8 mouse cellular contexts compared by ENCODE assay signal in the genomic region with DNA sequence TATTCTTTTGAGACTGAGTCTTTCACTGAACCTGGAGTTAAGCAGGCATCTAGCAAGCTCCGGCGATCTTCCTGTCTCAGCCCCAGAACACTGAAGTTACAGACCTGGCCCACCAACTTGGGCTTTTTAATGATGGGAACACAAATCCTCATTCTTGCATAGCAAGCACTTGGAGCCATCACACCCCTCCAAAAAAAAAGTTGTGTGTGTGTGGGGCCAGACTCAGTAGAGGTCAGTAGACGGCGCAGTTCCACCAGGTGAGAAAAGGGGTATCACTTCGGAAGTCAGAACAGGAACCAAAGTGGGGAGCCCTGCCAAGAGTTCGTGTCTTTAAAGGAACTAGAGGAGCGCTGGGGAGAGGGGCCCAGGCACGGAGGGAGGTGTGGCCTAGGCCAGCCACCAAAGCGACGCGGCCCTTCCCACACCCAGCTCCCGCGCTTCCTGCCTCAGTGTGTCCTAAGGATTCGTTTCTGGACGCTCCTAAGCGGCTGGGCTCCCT. TPM values are rescaled to one million over a fixed set of nuclear protein-coding genes. Genes with fewer than 3 reads are reported as not detected.
DNase-seq lines count a peak whose midpoint lies in the region; ATAC-seq and TF ChIP-seq lines count a peak whose summit lies in the region.

No protein-coding gene starts in this region.

- DNase-seq in heart, postnatal 25 days (ENCODE audit: low spot score), result no peak
- DNase-seq in ES-E14 (ENCODE audit: low read depth, low spot score) (no peak), MN1 (ENCODE audit: low spot score) (no peak)
- no peak for DNase-seq in hindbrain, embryonic 11.5 days (ENCODE audit: low spot score)
- no peak for DNase-seq in B cell, adult 2 months
- no peak for DNase-seq in layer of hippocampus, adult 8-10 months (ENCODE audit: low spot score in 2 of 2)

- H3K9me3 ChIP-seq in heart, embryonic 11.5 days (replicated peaks; ENCODE audit: control insufficient read depth, low read length), result no peaks in the 10 kb centered on the region
- H3K9me3 ChIP-seq in ES-E14 (ENCODE audit: control insufficient read depth, insufficient read depth, low read depth, low read length), result no peaks in the 10 kb centered on the region
- H3K9me3 ChIP-seq in hindbrain, embryonic 11.5 days (ENCODE audit: control insufficient read depth, low read length), result no peaks in the 10 kb centered on the region

- H3K9ac ChIP-seq in heart, embryonic 11.5 days (ENCODE audit: low read depth, low read length), result peak overlapping the region; percentile 94
- H3K9ac ChIP-seq in ES-E14 (ENCODE audit: insufficient read depth, low read depth, low read length, poor library complexity, severe bottlenecking), result peak overlapping the region; percentile 95
- H3K9ac ChIP-seq in hindbrain, embryonic 11.5 days (ENCODE audit: low read depth, low read length), result peak overlapping the region; percentile 95

- H3K27ac ChIP-seq in heart, embryonic 11.5 days (ENCODE audit: low read depth, low read length), result peak overlapping the region; percentile 96
- H3K27ac ChIP-seq in ES-E14 (ENCODE audit: insufficient read depth, low read depth, low read length, poor library complexity, severe bottlenecking), result peak overlapping the region; percentile 91
- H3K27ac ChIP-seq in hindbrain, embryonic 11.5 days (ENCODE audit: low read depth, low read length), result peak overlapping the region; percentile 86

- intact Hi-C loops in heart, postnatal 25 days (cut with DNase I), result no loop called here

- H3K4me2 ChIP-seq in heart, embryonic 11.5 days, result peak overlapping the region; percentile 83
- peak overlapping the region; percentile 80 for H3K4me2 ChIP-seq in hindbrain, embryonic 11.5 days (replicated peaks; ENCODE audit: low read depth, low read length)

- in situ Hi-C loops in ES-E14 (cut with MboI; ENCODE audit: low sequenced_read_pairs in 2 of 2, unreplicated experiment in 2 of 2), result no loop called here

- H3K27me3 ChIP-seq in heart, embryonic 11.5 days (ENCODE audit: control insufficient read depth, insufficient read depth, low read length), result no peaks in the 10 kb centered on the region
- no peaks in the 10 kb centered on the region for H3K27me3 ChIP-seq in hindbrain, embryonic 11.5 days (ENCODE audit: control insufficient read depth, insufficient read depth, low read length)

- under 1% methylated on average over 16 of the region's 16 CpGs for WGBS in heart, embryonic 11.5 days (ENCODE audit: insufficient replicate concordance)
- 3% methylated on average over 16 of the region's 16 CpGs for WGBS in hindbrain, embryonic 11.5 days

- H3K4me3 ChIP-seq in heart, embryonic 11.5 days (ENCODE audit: low read depth, low read length), result peak overlapping the region; percentile 91
- peak overlapping the region; percentile 87 to 98 for H3K4me3 ChIP-seq in ES-E14 (ENCODE audit: insufficient read depth in 1 of 2, low read depth in 1 of 2, low read length in 2 of 2, poor library complexity in 1 of 2, severe bottlenecking in 1 of 2)
- peak overlapping the region; percentile 84 for H3K4me3 ChIP-seq in hindbrain, embryonic 11.5 days (ENCODE audit: low read depth, low read length)

- no peaks in the 10 kb centered on the region for H3K36me3 ChIP-seq in heart, embryonic 11.5 days (ENCODE audit: control insufficient read depth, insufficient read depth, low read length)
- no peaks in the 10 kb centered on the region for H3K36me3 ChIP-seq in ES-E14 (ENCODE audit: control insufficient read depth, insufficient read depth, low read length, poor library complexity, severe bottlenecking)
- no peaks in the 10 kb centered on the region for H3K36me3 ChIP-seq in hindbrain, embryonic 11.5 days (ENCODE audit: control insufficient read depth, insufficient read depth, low read length)

- peaks cover 23% of the 10 kb centered on the region for H3K4me1 ChIP-seq in heart, embryonic 11.5 days (ENCODE audit: control insufficient read depth, insufficient read depth, low read length)
- H3K4me1 ChIP-seq in ES-E14 (ENCODE audit: control insufficient read depth in 2 of 2, insufficient read depth in 2 of 2, low read length in 2 of 2, poor library complexity in 1 of 2), result peaks cover 0 to 6% of the 10 kb centered on the region in 2 experiments; a peak in 3 of 4 replicates
- H3K4me1 ChIP-seq in hindbrain, embryonic 11.5 days (replicated peaks; ENCODE audit: control insufficient read depth, insufficient read depth, low read length), result peaks cover 4% of the 10 kb centered on the region

- ATAC-seq in heart, embryonic 11.5 days (replicated peaks; ENCODE audit: insufficient number of reproducible peaks, low FRiP score, low TSS enrichment), result no peak
- ATAC-seq in hindbrain, embryonic 11.5 days (ENCODE audit: low FRiP score), result peak; percentile 10; the same call in 1 of the 2 replicates
- ATAC-seq in megakaryocyte-erythroid progenitor cell, adult 5-6 weeks (replicated peaks; ENCODE audit: low FRiP score, low TSS enrichment, poor library complexity, severe bottlenecking), result peak; percentile 56; the same call in 1 of the 2 replicates

TF ChIP-seq in ES-E14, 5 proteins besides CTCF, POLR2A, EP300 and RAD21:
- no peak for TF ChIP-seq HCFC1 (IDR thresholded peaks at IDR 0.05; ENCODE audit: borderline replicate concordance, insufficient read depth, low read length)
- TF ChIP-seq MAFK (IDR thresholded peaks at IDR 0.05; ENCODE audit: insufficient read depth, low read depth, low read length), result no peak
- 0 out of 2 replicates have a peak, but pooled peaks have one; percentile 15 for TF ChIP-seq ZNF384 (IDR thresholded peaks at IDR 0.05; ENCODE audit: low read depth, low read length)
- TF ChIP-seq ZC3H11A (IDR thresholded peaks at IDR 0.05; ENCODE audit: borderline replicate concordance, low read depth, low read length), result no peak
- no peak for TF ChIP-seq CHD2 (IDR thresholded peaks at IDR 0.05; ENCODE audit: low read depth, low read length)

RNA-seq across cellular contexts. Expression of gene Tti1, which starts 0.3 kb away (rescaled TPM):
- polyA plus RNA-seq in heart, embryonic 11.5 days (2014; fragmentation: Nextera tagmentation; extraction: Ambion mirVana), result 24.5 and 25.6 TPM in 2 replicates
- 10 to 100 TPM; 22.1 to 25.2 TPM for total RNA-seq in heart, postnatal 25 days (2021)
- 25.3 and 34.1 TPM in 2 replicates for total RNA-seq in ES-E14 (2012; rRNA removed)
- 21.9 and 22.7 TPM in 2 replicates for polyA plus RNA-seq in hindbrain, embryonic 11.5 days (2014; fragmentation: Nextera tagmentation; extraction: Ambion mirVana)
- 22.0 and 28.8 TPM in 2 replicates for total RNA-seq in megakaryocyte-erythroid progenitor cell, adult 5-6 weeks (2014; fragmentation: Nextera tagmentation)
- 24.7 and 27.7 TPM in 2 replicates for total RNA-seq in megakaryocyte-erythroid progenitor cell, adult 5-6 weeks (2017)
- total RNA-seq in layer of hippocampus, adult 8-10 months (2022), result 10 to 100 TPM; 20.1 to 26.7 (median 24.3) TPM

RNA-seq across cellular contexts. Expression of gene Rprd1b, which starts 0.4 kb away (rescaled TPM):
- 35.3 and 43.1 TPM in 2 replicates for polyA plus RNA-seq in heart, embryonic 11.5 days (2014; fragmentation: Nextera tagmentation; extraction: Ambion mirVana)
- total RNA-seq in heart, postnatal 25 days (2021), result 10 to 100 TPM; 25.5 to 29.4 TPM
- total RNA-seq in ES-E14 (2012; rRNA removed), result 11.3 and 13.1 TPM in 2 replicates
- polyA plus RNA-seq in hindbrain, embryonic 11.5 days (2014; fragmentation: Nextera tagmentation; extraction: Ambion mirVana), result 56.2 and 67.4 TPM in 2 replicates
- 41.1 and 48.7 TPM in 2 replicates for total RNA-seq in megakaryocyte-erythroid progenitor cell, adult 5-6 weeks (2014; fragmentation: Nextera tagmentation)
- 21.6 and 27.9 TPM in 2 replicates for total RNA-seq in megakaryocyte-erythroid progenitor cell, adult 5-6 weeks (2017)
- total RNA-seq in layer of hippocampus, adult 8-10 months (2022), result 10 to 100 TPM; 51.1 to 61.0 (median 52.7) TPM
